Mouse (Mus musculus) liver, embryonic 13.5 days (tissue): ENCODE results near the gene Tmem185a. TPM values are rescaled to one million over a fixed set of nuclear protein-coding genes. Genes with fewer than 3 reads are reported as not detected.
A peak's percentile ranks its signal among the peaks of the same experiment; 100 is the strongest.
"Not testable (repeated sequence)": the region's sequence is repeated elsewhere in the genome, so short reads cannot be mapped to it uniquely, and the experiment has no call there.

Source experiments
- ATAC-seq: fragments of 200-750 bp; cut with Nextera tagmentation; 2 replicates; pipeline ENCODE4 v1.8.0; 2017; ENCODE audit warnings: low read depth, mild to moderate bottlenecking, moderate number of reproducible peaks, moderate library complexity
- DNase-seq: peaks from one replicate; pipeline ENCODE4 v3.0.0; 2022
- H3K27ac ChIP-seq: fragments of 300-500 bp; sonication (generic); 2 replicates; pipeline ENCODE4 v1.5.1; 2015; ENCODE audit warnings: moderate library complexity, mild to moderate bottlenecking, inconsistent platforms
- H3K27me3 ChIP-seq: fragments of 300-500 bp; sonication (generic); 2 replicates; pipeline ENCODE4 v1.6.1; 2015; ENCODE audit warnings: mild to moderate bottlenecking, inconsistent platforms
- H3K36me3 ChIP-seq: fragments of 300-500 bp; sonication (generic); 2 replicates; pipeline ENCODE4 v1.6.1; 2015; ENCODE audit warnings: mild to moderate bottlenecking, inconsistent platforms
- H3K4me1 ChIP-seq: fragments of 300-500 bp; sonication (generic); replicated peaks from 2 replicates; pipeline ENCODE4 v1.6.1; 2015; ENCODE audit warnings: inconsistent platforms
- H3K4me2 ChIP-seq: fragments of 300-500 bp; sonication (generic); 2 replicates; pipeline ENCODE4 v1.6.1; 2015; ENCODE audit warnings: inconsistent platforms, mild to moderate bottlenecking, moderate library complexity
- H3K4me3 ChIP-seq: fragments of 300-500 bp; sonication (generic); replicated peaks from 2 replicates; pipeline ENCODE4 v1.5.1; 2015; ENCODE audit warnings: mild to moderate bottlenecking, inconsistent platforms
- H3K9ac ChIP-seq: fragments of 300-500 bp; sonication (generic); 2 replicates; pipeline ENCODE4 v1.6.1; 2015; ENCODE audit warnings: mild to moderate bottlenecking, inconsistent platforms
- H3K9me3 ChIP-seq: fragments of 300-500 bp; sonication (generic); replicated peaks from 2 replicates; pipeline ENCODE4 v1.6.1; 2016; ENCODE audit warnings: inconsistent platforms
- WGBS: fragments of 180-500 bp; shearing (Covaris S2); methylation state at CpG from one replicate; pipeline ENCODE4 v1.1.7; 2015; ENCODE audit not compliant: insufficient replicate concordance; 5-methylcytosine and 5-hydroxymethylcytosine counted together
- polyA plus RNA-seq: library from polyadenylated mRNA; unstranded; fragments of >200 nt; fragmentation: Nextera tagmentation; extraction: Ambion mirVana; gene quantifications from 2 replicates; pipeline ENCODE4 v1.2.1, GENCODE M21; 2015

Gene Tmem185a
- 14.4 and 17.0 TPM in 2 replicates for polyA plus RNA-seq

GRCm38 (mm10) chrX:70476792-70477776 is at the start of gene Tmem185a:
Tmem185a (minus strand) TSS chrX:70477180.
- peak within 1 kb of the TSS; percentile 66 for H3K4me2 ChIP-seq
- H3K27ac ChIP-seq: peak within 1 kb of the TSS; percentile 47
- H3K4me1 ChIP-seq: peaks cover 8% of the 10 kb centered on the region
- DNase-seq: peak; percentile 57
- peak; percentile 87 for ATAC-seq
- peak within 1 kb of the TSS; percentile 66 for H3K9ac ChIP-seq
- no peaks in the 10 kb centered on the region for H3K36me3 ChIP-seq
- peak within 1 kb of the TSS; percentile 67 for H3K4me3 ChIP-seq
- 12% methylated on average over 38 of the region's 42 CpGs for WGBS
- no peaks in the 10 kb centered on the region for H3K9me3 ChIP-seq
- no peaks in the 10 kb centered on the region for H3K27me3 ChIP-seq

GRCm38 (mm10) chrX:70514413-70514812 is 37.4 kb upstream of the Tmem185a start:
- H3K4me1 ChIP-seq, H3K9ac ChIP-seq, DNase-seq, H3K27me3 ChIP-seq, H3K4me3 ChIP-seq, H3K9me3 ChIP-seq, H3K4me2 ChIP-seq, H3K36me3 ChIP-seq, H3K27ac ChIP-seq, ATAC-seq: not testable (repeated sequence)
- WGBS: 39% methylated on average over 3 of the region's 3 CpGs

- not testable (repeated sequence) for H3K27me3 ChIP-seq, H3K9ac ChIP-seq, H3K4me3 ChIP-seq, H3K36me3 ChIP-seq, H3K4me2 ChIP-seq, H3K4me1 ChIP-seq, DNase-seq, ATAC-seq, H3K27ac ChIP-seq, H3K9me3 ChIP-seq
- no CpG with 5 or more reads among the region's 1 CpGs for WGBS
Measured at GRCm38 (mm10) chrX:70487328-70487727, 10.3 kb upstream of the Tmem185a start.

- no peak overlapping the region for H3K4me3 ChIP-seq
- H3K27ac ChIP-seq: no peak overlapping the region
- no peaks in the 10 kb centered on the region for H3K36me3 ChIP-seq
- H3K9ac ChIP-seq: no peak overlapping the region
- 40% methylated on average over 2 of the region's 2 CpGs for WGBS
- DNase-seq: no peak
- no peaks in the 10 kb centered on the region for H3K4me1 ChIP-seq
- ATAC-seq: no peak
- no peaks in the 10 kb centered on the region for H3K9me3 ChIP-seq
- no peaks in the 10 kb centered on the region for H3K27me3 ChIP-seq
- no peak overlapping the region for H3K4me2 ChIP-seq
Measured at GRCm38 (mm10) chrX:70482154-70482553, 5.2 kb upstream of the Tmem185a start.

GRCm38 (mm10) chrX:70478701-70479100 is 1.7 kb upstream of the Tmem185a start:
- DNase-seq (no peak), ATAC-seq (no peak)
- H3K27me3 ChIP-seq: no peaks in the 10 kb centered on the region
- no peaks in the 10 kb centered on the region for H3K36me3 ChIP-seq
- peaks cover 8% of the 10 kb centered on the region for H3K4me1 ChIP-seq
- no peak overlapping the region for H3K4me3 ChIP-seq
- H3K9me3 ChIP-seq: no peaks in the 10 kb centered on the region
- no peak overlapping the region for H3K27ac ChIP-seq
- no peak overlapping the region for H3K9ac ChIP-seq
- H3K4me2 ChIP-seq: no peak overlapping the region
- 47% methylated on average over 5 of the region's 5 CpGs for WGBS

GRCm38 (mm10) chrX:70475215-70475765 is 1.7 kb downstream of the Tmem185a start:
- Histone ChIP-seq H3K36me3 (no peaks in the 10 kb centered on the region), H3K9ac (no peak overlapping the region), H3K4me1 (peaks cover 8% of the 10 kb centered on the region), H3K27me3 (no peaks in the 10 kb centered on the region), H3K27ac (no peak overlapping the region), H3K9me3 (no peaks in the 10 kb centered on the region), H3K4me2 (peak overlapping the region; percentile 66), H3K4me3 (no peak overlapping the region)
- ATAC-seq (no peak), DNase-seq (no peak)
- WGBS: 48% methylated on average over 3 of the region's 3 CpGs

GRCm38 (mm10) chrX:70466897-70467296 is 10.1 kb downstream of the Tmem185a start:
- H3K9me3 ChIP-seq: no peaks in the 10 kb centered on the region
- H3K27ac ChIP-seq: no peak overlapping the region
- ATAC-seq (0 out of 2 replicates have a peak, but pooled peaks have one; percentile 23), DNase-seq (no peak)
- WGBS: 54% methylated on average over 1 of the region's 1 CpGs
- no peak overlapping the region for H3K4me3 ChIP-seq
- no peaks in the 10 kb centered on the region for H3K36me3 ChIP-seq
- no peaks in the 10 kb centered on the region for H3K4me1 ChIP-seq
- H3K27me3 ChIP-seq: no peaks in the 10 kb centered on the region
- H3K9ac ChIP-seq: no peak overlapping the region
- H3K4me2 ChIP-seq: no peak overlapping the region

- H3K9me3 ChIP-seq: no peaks in the 10 kb centered on the region
- no peaks in the 10 kb centered on the region for H3K4me1 ChIP-seq
- no peak overlapping the region for H3K9ac ChIP-seq
- no peak overlapping the region for H3K27ac ChIP-seq
- H3K4me2 ChIP-seq: no peak overlapping the region
- H3K27me3 ChIP-seq: no peaks in the 10 kb centered on the region
- no peak overlapping the region for H3K4me3 ChIP-seq
- no peak for DNase-seq
- no peaks in the 10 kb centered on the region for H3K36me3 ChIP-seq
- no peak for ATAC-seq
- 74% methylated on average over 2 of the region's 2 CpGs for WGBS
Measured at GRCm38 (mm10) chrX:70465489-70465888, 11.5 kb downstream of the Tmem185a start.

- no peaks in the 10 kb centered on the region for H3K27me3 ChIP-seq
- H3K27ac ChIP-seq: no peak overlapping the region
- no peaks in the 10 kb centered on the region for H3K4me1 ChIP-seq
- no peak overlapping the region for H3K4me3 ChIP-seq
- no peaks in the 10 kb centered on the region for H3K9me3 ChIP-seq
- no peak overlapping the region for H3K9ac ChIP-seq
- no peaks in the 10 kb centered on the region for H3K36me3 ChIP-seq
- DNase-seq (no peak), ATAC-seq (no peak)
- 65% methylated on average over 5 of the region's 5 CpGs for WGBS
- H3K4me2 ChIP-seq: no peak overlapping the region
Measured at GRCm38 (mm10) chrX:70463621-70464020, 13.4 kb downstream of the Tmem185a start.

- DNase-seq, H3K4me3 ChIP-seq, ATAC-seq, H3K36me3 ChIP-seq, H3K4me1 ChIP-seq, H3K27ac ChIP-seq, H3K4me2 ChIP-seq, H3K9me3 ChIP-seq, H3K9ac ChIP-seq, H3K27me3 ChIP-seq: not testable (repeated sequence)
- WGBS: no CpG with 5 or more reads among the region's 1 CpGs
Measured at GRCm38 (mm10) chrX:70452359-70452758, 24.6 kb downstream of the Tmem185a start.

GRCm38 (mm10) chrX:70425473-70425872 is 51.5 kb downstream of the Tmem185a start:
- not testable (repeated sequence) for DNase-seq, H3K27me3 ChIP-seq, H3K36me3 ChIP-seq, H3K27ac ChIP-seq, H3K4me1 ChIP-seq, H3K9ac ChIP-seq, H3K4me3 ChIP-seq, H3K9me3 ChIP-seq, ATAC-seq, H3K4me2 ChIP-seq
- 35% methylated on average over 3 of the region's 3 CpGs for WGBS
